ENCODE assay signal across 8 mouse cellular contexts in the genomic region with DNA sequence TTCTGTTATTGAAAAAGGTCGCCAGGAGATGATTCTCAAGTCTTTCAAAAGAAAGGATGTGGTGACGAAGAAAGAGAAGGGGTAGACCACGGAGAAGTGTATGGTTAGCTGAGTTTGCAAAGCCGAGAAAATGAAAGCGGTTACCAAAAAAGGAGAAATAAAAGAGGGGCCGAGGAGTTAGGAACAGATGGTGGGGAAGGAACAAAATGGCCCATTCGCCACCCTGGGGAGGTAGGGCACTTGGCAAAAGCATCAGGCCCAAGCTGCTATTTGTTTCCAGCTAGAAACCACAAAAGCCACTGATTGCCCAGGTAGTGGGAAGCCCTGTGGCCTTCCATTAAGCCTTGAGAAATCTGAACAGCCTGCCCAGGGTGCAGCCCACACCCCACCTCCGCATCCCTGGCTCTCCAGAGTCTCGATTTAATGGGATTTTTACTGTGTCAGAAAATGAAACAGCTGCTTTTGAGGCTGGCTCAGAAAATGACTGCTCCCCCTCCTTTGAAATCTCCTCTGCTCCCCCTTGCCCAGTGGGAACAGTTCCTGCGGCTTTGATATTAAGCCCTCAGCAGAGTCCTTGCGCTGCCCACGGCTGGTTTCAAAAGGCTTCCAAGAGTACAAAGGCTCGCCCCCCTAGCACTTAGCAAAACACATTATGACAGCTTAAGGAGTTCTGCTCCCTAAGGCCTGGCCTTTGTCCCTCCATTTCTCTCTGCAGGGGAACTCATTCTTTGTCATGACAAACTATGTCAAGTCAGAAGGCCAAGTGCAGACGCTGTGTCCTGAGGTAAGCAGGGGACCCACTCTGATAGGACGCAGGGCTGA. TPM values are rescaled to one million over a fixed set of nuclear protein-coding genes. Genes with fewer than 3 reads are reported as not detected.
DNase-seq lines count a peak whose midpoint lies in the region; ATAC-seq and TF ChIP-seq lines count a peak whose summit lies in the region.
"Had no signal": no experiment of that assay in that cellular context is flagged by ENCODE, and none has a peak within 500 bp of the region (broad histone marks: within the 10 kb centered on the region; RNA-seq: fewer than 3 reads in every experiment).

No protein-coding gene starts in this region.

- WGBS in lung, embryonic 16.5 days: 39% methylated on average over 15 of the region's 15 CpGs
- WGBS in lung, adult 2 months: 60% methylated on average over 15 of the region's 15 CpGs

- no peaks in the 10 kb centered on the region for H3K36me3 ChIP-seq in lung, embryonic 16.5 days (ENCODE audit: control insufficient read depth, insufficient read depth, low read length)
- no peaks in the 10 kb centered on the region for H3K36me3 ChIP-seq in myocyte (ENCODE audit: control insufficient read depth, insufficient read depth)

- H3K9me3 ChIP-seq in lung, embryonic 16.5 days (ENCODE audit: control insufficient read depth, low read length): no peaks in the 10 kb centered on the region

- no peak for TF ChIP-seq POLR2A in lung, adult 2 months (IDR thresholded peaks at IDR 0.05; ENCODE audit: borderline replicate concordance, extremely low read depth, low read depth, low read length)
- no peak for TF ChIP-seq POLR2A in myocyte (IDR thresholded peaks at IDR 0.05; ENCODE audit: insufficient read length, low read depth)

- DNase-seq in lung, adult 2 months: no peak
- DNase-seq in embryo, embryonic 9.5 days (ENCODE audit: extremely low spot score): peak; percentile 15
- no peak for DNase-seq in urinary bladder, postnatal 10 days (ENCODE audit: low spot score)

- no peak overlapping the region for H3K4me3 ChIP-seq in lung, embryonic 16.5 days (ENCODE audit: low read length)
- H3K4me3 ChIP-seq in lung, adult 2 months (replicated peaks; ENCODE audit: extremely low read depth, low read depth, low read length): no peak overlapping the region
- no peak overlapping the region for H3K4me3 ChIP-seq in myocyte
- H3K4me3 ChIP-seq: erythroblast, embryonic 14.5 days had no signal

- no peak overlapping the region for H3K4me2 ChIP-seq in lung, embryonic 16.5 days (ENCODE audit: low read depth, low read length)
- H3K4me2 ChIP-seq in myocyte (ENCODE audit: low read depth): peak overlapping the region; percentile 74

- no peak for TF ChIP-seq CTCF in lung, adult 2 months (IDR thresholded peaks at IDR 0.05; ENCODE audit: insufficient read depth, low read length)

- H3K27me3 ChIP-seq in lung, embryonic 16.5 days (ENCODE audit: control insufficient read depth, insufficient read depth, low read depth, low read length): no peaks in the 10 kb centered on the region
- no peaks in the 10 kb centered on the region for H3K27me3 ChIP-seq in myocyte (ENCODE audit: control insufficient read depth, insufficient read depth, insufficient read length)

- ATAC-seq in lung, embryonic 16.5 days (ENCODE audit: low read depth): peak; percentile 64
- ATAC-seq in cerebellum, adult (ENCODE audit: insufficient number of reproducible peaks, low FRiP score, low TSS enrichment): peak; percentile 78; the same call in 1 of the 2 replicates
- peak; percentile 77 for ATAC-seq in inflammation-experienced regulatory T-cells, adult 6 months

- no peak overlapping the region for H3ac ChIP-seq in myocyte (ENCODE audit: control insufficient read depth, insufficient read length)

- H3K9ac ChIP-seq in lung, embryonic 16.5 days (ENCODE audit: low read length): peak overlapping the region; percentile 39

- peak overlapping the region; percentile 42; the same call in 1 of the 2 replicates for H3K27ac ChIP-seq in lung, embryonic 16.5 days (ENCODE audit: low read length)

- H3K79me2 ChIP-seq in myocyte (ENCODE audit: control insufficient read depth, insufficient read depth): no peaks in the 10 kb centered on the region

- H3K4me1 ChIP-seq in lung, embryonic 16.5 days (replicated peaks; ENCODE audit: control insufficient read depth, insufficient read depth, low read length): peaks cover 14% of the 10 kb centered on the region
- peaks cover 2% of the 10 kb centered on the region for H3K4me1 ChIP-seq in lung, adult 2 months (ENCODE audit: control insufficient read depth, insufficient read depth, low read length)

TF ChIP-seq in myocyte, 11 proteins besides CTCF, POLR2A, EP300 and RAD21:
- TF ChIP-seq MAX (IDR thresholded peaks at IDR 0.05; ENCODE audit: low read depth) (no peak), REST (IDR thresholded peaks at IDR 0.05; ENCODE audit: insufficient read depth, insufficient read length) (no peak), MYOD1 (IDR thresholded peaks at IDR 0.05; ENCODE audit: control insufficient read depth in 1 of 3, insufficient read length in 2 of 3, low read depth in 2 of 3) (peak in 1 of 3 experiments; percentile 29)
TF ChIP-seq in myocyte: peak in this region for 1.

RNA-seq across cellular contexts. Expression of gene P2rx7, which starts 9.9 kb away (rescaled TPM):
- polyA plus RNA-seq in lung, embryonic 16.5 days (2015; fragmentation: Nextera tagmentation; extraction: Ambion mirVana): 4.2 TPM in 2 replicates
- polyA plus RNA-seq in lung, adult 2 months (2012; rRNA removed): 36.5 and 53.2 TPM in 2 replicates
- polyA plus RNA-seq in inflammation-experienced regulatory T-cells, adult 6 months (2017; shearing (Covaris generic)): 100 to 1,000 TPM in 1 of 3 experiments, 10 to 100 TPM in 2; 53.2 to 109 (median 90.0) TPM
- polyA plus RNA-seq in myocyte (2012; fragmentation: generic; extraction: Trizol): 2.2 TPM
- polyA plus RNA-seq: erythroblast, embryonic 14.5 days had no signal

RNA-seq across cellular contexts. Expression of gene Ift81, which starts 39.3 kb away (rescaled TPM):
- 41.3 and 46.0 TPM in 2 replicates for polyA plus RNA-seq in lung, embryonic 16.5 days (2015; fragmentation: Nextera tagmentation; extraction: Ambion mirVana)
- 2.6 and 6.7 TPM in 2 replicates for polyA plus RNA-seq in lung, adult 2 months (2012; rRNA removed)
- 1 to 10 TPM; 3.0 to 8.2 (median 6.3) TPM for polyA plus RNA-seq in inflammation-experienced regulatory T-cells, adult 6 months (2017; shearing (Covaris generic))
- 5.6 TPM for polyA plus RNA-seq in myocyte (2012; fragmentation: generic; extraction: Trizol)
- polyA plus RNA-seq: erythroblast, embryonic 14.5 days had no signal

RNA-seq across cellular contexts. Expression of gene P2rx4, which starts 53.7 kb away (rescaled TPM):
- 19.6 and 22.7 TPM in 2 replicates for polyA plus RNA-seq in lung, embryonic 16.5 days (2015; fragmentation: Nextera tagmentation; extraction: Ambion mirVana)
- 87.8 and 112 TPM in 2 replicates for polyA plus RNA-seq in lung, adult 2 months (2012; rRNA removed)
- polyA plus RNA-seq in inflammation-experienced regulatory T-cells, adult 6 months (2017; shearing (Covaris generic)): 10 to 100 TPM; 24.6 to 46.1 (median 34.3) TPM
- 23.2 TPM for polyA plus RNA-seq in myocyte (2012; fragmentation: generic; extraction: Trizol)
